Mouse (Mus musculus) myocyte (in vitro differentiated cells): Measurements from ENCODE around the gene Ophn1.

Source experiments
- MYOD1 ChIP-seq, 3 experiments: IDR thresholded peaks; one replicate each; pipeline ENCODE4 v1.6.1; 2011; ENCODE audit warnings: control low read depth in 2 of 3, low read depth in 2 of 3, mild to moderate bottlenecking in 2 of 3, moderate library complexity in 1 of 3; ENCODE audit not compliant: insufficient read length in 2 of 3, control insufficient read depth in 1 of 3
- POLR2A ChIP-seq: IDR thresholded peaks from one replicate; pipeline ENCODE4 v1.6.1; 2011; ENCODE audit warnings: low read depth, mild to moderate bottlenecking, control low read depth, moderate library complexity; ENCODE audit not compliant: insufficient read length
- REST ChIP-seq: IDR thresholded peaks from one replicate; pipeline ENCODE4 v1.6.1; 2011; ENCODE audit warnings: mild to moderate bottlenecking, control low read depth, moderate library complexity; ENCODE audit not compliant: insufficient read depth, insufficient read length
- SRF ChIP-seq: IDR thresholded peaks from one replicate; pipeline ENCODE4 v1.6.1; 2011; ENCODE audit warnings: low read depth; ENCODE audit not compliant: control insufficient read depth, insufficient read length
- TCF12 ChIP-seq: IDR thresholded peaks from one replicate; pipeline ENCODE4 v1.6.1; 2011; ENCODE audit warnings: mild to moderate bottlenecking, control low read depth; ENCODE audit not compliant: poor library complexity, insufficient read depth, severe bottlenecking
- TCF3 ChIP-seq: IDR thresholded peaks from one replicate; pipeline ENCODE4 v1.6.1; 2011; ENCODE audit warnings: low read depth, control low read depth; ENCODE audit not compliant: insufficient read length
- USF1 ChIP-seq: IDR thresholded peaks from one replicate; pipeline ENCODE4 v1.6.1; 2011; ENCODE audit warnings: low read depth, mild to moderate bottlenecking, control low read depth, moderate library complexity

GRCm38 (mm10) chrX:98850869-98851268 lies 40.0 kb downstream of the Ophn1 start:
- TF ChIP-seq USF1 (no peak), MYOD1 (IDR thresholded peaks at IDR 0.05; ENCODE audit: control insufficient read depth in 1 of 3, insufficient read length in 2 of 3, low read depth in 2 of 3) (no peak), REST (no peak), TCF3 (no peak), TCF12 (no peak), POLR2A (no peak), SRF (no peak)
